Mouse (Mus musculus): Measurements from ENCODE around the gene Mmp7. TPM values are rescaled to one million over a fixed set of nuclear protein-coding genes. Genes with fewer than 3 reads are reported as not detected.

Gene Mmp7
- polyA plus RNA-seq (2015; fragmentation: Nextera tagmentation; extraction: Ambion mirVana), result not detected in 2 replicates

- no peak within 1 kb of the TSS for H3K27ac ChIP-seq
- 44% methylated on average over 1 of the region's 1 CpGs for WGBS
- no peaks in the 10 kb centered on the region for H3K9me3 ChIP-seq
- H3K4me1 ChIP-seq, result no peaks in the 10 kb centered on the region; the same call in 1 of the 2 replicates
- H3K4me2 ChIP-seq (replicated peaks), result no peak within 1 kb of the TSS
- no peaks in the 10 kb centered on the region for H3K36me3 ChIP-seq
- H3K4me3 ChIP-seq, result no peak within 1 kb of the TSS
- H3K27me3 ChIP-seq, result no peaks in the 10 kb centered on the region
- no peak for ATAC-seq (ENCODE audit: low FRiP score, low read depth)
- H3K9ac ChIP-seq, result no peak within 1 kb of the TSS
Measured at GRCm38 (mm10) chr9:7691790-7692189, at the start of gene Mmp7. TSS of gene Mmp7 (plus strand) at chr9:7692090.

- H3K27me3 ChIP-seq, result no peaks in the 10 kb centered on the region
- H3K4me2 ChIP-seq (replicated peaks), result no peak overlapping the region
- H3K36me3 ChIP-seq, result no peaks in the 10 kb centered on the region
- H3K9me3 ChIP-seq, result no peaks in the 10 kb centered on the region
- WGBS, result 85% methylated on average over 3 of the region's 3 CpGs
- no peak overlapping the region for H3K9ac ChIP-seq
- ATAC-seq (ENCODE audit: low FRiP score, low read depth), result no peak
- H3K4me3 ChIP-seq, result no peak overlapping the region
- H3K4me1 ChIP-seq, result no peaks in the 10 kb centered on the region
- H3K27ac ChIP-seq, result no peak overlapping the region
Measured at GRCm38 (mm10) chr9:7647901-7648300, 44.0 kb upstream of the Mmp7 start.

- no peaks in the 10 kb centered on the region for H3K27me3 ChIP-seq
- no peak overlapping the region for H3K4me2 ChIP-seq (replicated peaks)
- H3K4me3 ChIP-seq, result no peak overlapping the region
- no peak for ATAC-seq (ENCODE audit: low FRiP score, low read depth)
- 77% methylated on average over 5 of the region's 5 CpGs for WGBS
- H3K27ac ChIP-seq, result no peak overlapping the region
- no peaks in the 10 kb centered on the region for H3K36me3 ChIP-seq
- H3K4me1 ChIP-seq, result no peaks in the 10 kb centered on the region
- H3K9me3 ChIP-seq, result no peaks in the 10 kb centered on the region
- H3K9ac ChIP-seq, result no peak overlapping the region
Measured at GRCm38 (mm10) chr9:7650397-7651180, 41.3 kb upstream of the Mmp7 start.

- Histone ChIP-seq H3K9ac (no peak overlapping the region), H3K4me3 (no peak overlapping the region), H3K27me3 (no peaks in the 10 kb centered on the region), H3K4me2 (replicated peaks) (no peak overlapping the region), H3K36me3 (no peaks in the 10 kb centered on the region), H3K9me3 (no peaks in the 10 kb centered on the region), H3K27ac (no peak overlapping the region), H3K4me1 (no peaks in the 10 kb centered on the region)
- 83% methylated on average over 5 of the region's 5 CpGs for WGBS
- no peak for ATAC-seq (ENCODE audit: low FRiP score, low read depth)
Measured at GRCm38 (mm10) chr9:7652351-7653085, 39.4 kb upstream of the Mmp7 start.

DNA sequence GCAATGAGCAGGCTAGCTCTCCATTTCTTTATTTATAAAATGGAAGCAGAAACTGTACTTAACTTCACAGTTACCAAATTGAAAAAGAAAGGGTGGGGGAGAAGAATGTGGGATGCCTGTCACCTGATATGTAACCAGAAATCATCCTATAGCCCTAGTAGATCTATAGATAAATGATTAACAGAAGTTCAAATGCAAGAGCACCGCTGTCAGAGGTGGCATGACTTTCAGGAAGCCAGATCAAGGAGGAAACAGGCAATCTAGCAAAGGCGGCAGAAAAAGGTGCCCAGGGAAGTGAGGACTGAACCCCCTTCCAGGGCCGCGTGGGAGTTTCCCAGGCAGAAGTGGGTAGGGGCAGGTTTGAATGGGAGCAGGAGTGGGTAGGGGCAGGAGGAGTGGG is 33.9 kb upstream of the Mmp7 start:
- Histone ChIP-seq H3K27me3 (no peaks in the 10 kb centered on the region), H3K4me3 (no peak overlapping the region), H3K4me1 (no peaks in the 10 kb centered on the region), H3K9ac (no peak overlapping the region), H3K9me3 (no peaks in the 10 kb centered on the region), H3K27ac (no peak overlapping the region), H3K36me3 (no peaks in the 10 kb centered on the region), H3K4me2 (replicated peaks) (no peak overlapping the region)
- WGBS, result 80% methylated on average over 4 of the region's 4 CpGs
- no peak for ATAC-seq (ENCODE audit: low FRiP score, low read depth)

DNA sequence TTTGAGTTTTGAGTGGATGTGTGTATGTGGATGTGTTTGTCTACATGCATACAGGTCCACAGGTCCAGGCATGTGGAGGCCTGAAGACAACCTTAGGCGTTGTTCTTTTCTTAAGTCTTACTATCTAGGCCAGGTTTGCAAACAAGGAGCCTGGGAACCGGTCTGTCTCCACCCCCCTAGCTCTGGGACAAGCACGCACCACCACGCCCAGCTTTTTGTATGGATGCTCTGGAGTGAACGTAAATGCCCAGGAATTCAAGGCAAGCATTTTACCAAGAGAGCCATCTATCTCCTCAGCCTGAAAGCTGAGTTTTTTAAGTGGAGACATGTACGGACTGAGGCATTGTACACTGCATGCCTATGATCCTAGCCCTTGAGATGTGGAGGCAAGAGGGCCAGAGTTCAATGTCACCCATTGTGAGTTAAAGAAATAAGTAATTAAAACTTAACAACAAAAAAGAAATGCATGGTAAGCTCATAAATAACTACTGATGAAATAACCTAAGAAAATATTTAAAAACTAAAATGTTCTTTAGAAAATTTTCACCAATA is 32.3 kb upstream of the Mmp7 start:
- no peak for ATAC-seq (ENCODE audit: low FRiP score, low read depth)

DNA sequence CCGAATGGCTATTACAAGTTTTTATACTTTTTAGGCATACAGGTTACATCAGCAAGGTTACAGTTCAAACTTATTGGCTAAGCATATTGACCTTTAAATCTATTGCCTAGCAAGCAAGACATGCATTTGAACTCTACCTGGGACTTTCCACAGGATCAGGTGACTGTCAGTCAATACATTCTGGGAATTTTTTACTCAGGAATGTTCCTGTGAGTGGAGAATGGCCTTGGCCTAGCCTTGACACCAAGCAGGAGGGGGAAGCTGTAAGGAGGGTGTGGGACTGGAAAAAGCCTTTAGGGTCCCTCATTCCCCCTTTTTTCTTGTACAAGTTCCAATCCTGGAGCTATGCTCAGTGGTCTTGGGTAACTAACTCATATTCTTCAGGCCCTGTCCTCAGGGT is 30.5 kb upstream of the Mmp7 start:
- H3K27me3 ChIP-seq, result no peaks in the 10 kb centered on the region
- H3K4me1 ChIP-seq, result no peaks in the 10 kb centered on the region
- no peaks in the 10 kb centered on the region for H3K36me3 ChIP-seq
- no peak overlapping the region for H3K27ac ChIP-seq
- WGBS, result 93% methylated on average over 1 of the region's 1 CpGs
- H3K4me3 ChIP-seq, result no peak overlapping the region
- no peak for ATAC-seq (ENCODE audit: low FRiP score, low read depth)
- no peaks in the 10 kb centered on the region for H3K9me3 ChIP-seq
- H3K4me2 ChIP-seq (replicated peaks), result no peak overlapping the region
- H3K9ac ChIP-seq, result no peak overlapping the region

More for the DNA sequence above, 32.3 kb upstream of the Mmp7 start:
- H3K9ac ChIP-seq, result no peak overlapping the region
- no peaks in the 10 kb centered on the region for H3K27me3 ChIP-seq
- H3K4me1 ChIP-seq, result no peaks in the 10 kb centered on the region
- 84% methylated on average over 6 of the region's 6 CpGs for WGBS
- H3K9me3 ChIP-seq, result no peaks in the 10 kb centered on the region
- no peak overlapping the region for H3K4me2 ChIP-seq (replicated peaks)
- H3K4me3 ChIP-seq, result no peak overlapping the region
- H3K36me3 ChIP-seq, result no peaks in the 10 kb centered on the region
- H3K27ac ChIP-seq, result no peak overlapping the region

GRCm38 (mm10) chr9:7669674-7670073 is 22.2 kb upstream of the Mmp7 start:
- Histone ChIP-seq H3K4me2 (replicated peaks) (no peak overlapping the region), H3K4me1 (no peaks in the 10 kb centered on the region), H3K27me3 (no peaks in the 10 kb centered on the region), H3K9ac (no peak overlapping the region), H3K9me3 (no peaks in the 10 kb centered on the region), H3K4me3 (no peak overlapping the region), H3K36me3 (no peaks in the 10 kb centered on the region), H3K27ac (no peak overlapping the region)
- WGBS, result 93% methylated on average over 1 of the region's 1 CpGs
- no peak for ATAC-seq (ENCODE audit: low FRiP score, low read depth)

- no peaks in the 10 kb centered on the region for H3K4me1 ChIP-seq
- H3K9ac ChIP-seq, result no peak overlapping the region
- H3K4me2 ChIP-seq (replicated peaks), result no peak overlapping the region
- H3K9me3 ChIP-seq, result no peaks in the 10 kb centered on the region
- H3K27me3 ChIP-seq, result no peaks in the 10 kb centered on the region
- H3K4me3 ChIP-seq, result no peak overlapping the region
- no peak overlapping the region for H3K27ac ChIP-seq
- ATAC-seq (ENCODE audit: low FRiP score, low read depth), result no peak
- 80% methylated on average over 9 of the region's 9 CpGs for WGBS
- no peaks in the 10 kb centered on the region for H3K36me3 ChIP-seq
Measured at GRCm38 (mm10) chr9:7672985-7673384, 18.9 kb upstream of the Mmp7 start.

GRCm38 (mm10) chr9:7678154-7678837 is 13.6 kb upstream of the Mmp7 start:
- Histone ChIP-seq H3K4me3 (no peak overlapping the region), H3K9me3 (no peaks in the 10 kb centered on the region), H3K4me1 (no peaks in the 10 kb centered on the region), H3K27me3 (no peaks in the 10 kb centered on the region), H3K4me2 (replicated peaks) (no peak overlapping the region), H3K36me3 (no peaks in the 10 kb centered on the region), H3K27ac (no peak overlapping the region), H3K9ac (no peak overlapping the region)
- 74% methylated on average over 2 of the region's 2 CpGs for WGBS
- no peak for ATAC-seq (ENCODE audit: low FRiP score, low read depth)

DNA sequence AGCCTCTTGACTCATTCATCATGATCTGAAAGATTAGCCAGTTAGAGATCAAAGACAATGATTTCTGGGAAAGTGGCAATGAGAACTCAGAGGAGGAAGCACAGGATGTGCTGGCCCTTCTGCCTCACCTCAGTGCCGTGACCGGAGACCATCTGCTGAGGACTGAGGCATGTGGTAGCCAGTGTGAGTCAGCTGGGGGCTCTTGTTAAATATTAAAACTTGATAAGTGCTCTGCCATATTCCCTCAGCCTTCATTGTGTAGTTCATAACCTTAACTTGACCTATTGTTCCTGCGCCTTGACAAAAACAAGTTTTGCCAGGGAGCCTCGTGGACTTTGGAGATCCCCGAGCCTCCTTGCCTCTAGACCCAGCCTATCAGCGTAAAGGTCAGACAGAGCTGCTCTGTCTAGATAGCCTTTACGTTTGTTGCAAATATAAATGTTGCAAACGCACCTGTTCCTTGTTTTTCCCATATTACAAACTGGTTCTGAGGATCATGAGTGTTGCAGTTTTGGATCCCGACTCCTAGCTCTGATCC is 9.7 kb upstream of the Mmp7 start:
- no peak overlapping the region for H3K9ac ChIP-seq
- no peak overlapping the region for H3K27ac ChIP-seq
- no peaks in the 10 kb centered on the region for H3K9me3 ChIP-seq
- no peaks in the 10 kb centered on the region for H3K27me3 ChIP-seq
- WGBS, result 83% methylated on average over 9 of the region's 9 CpGs
- H3K36me3 ChIP-seq, result no peaks in the 10 kb centered on the region
- no peak for ATAC-seq (ENCODE audit: low FRiP score, low read depth)
- no peaks in the 10 kb centered on the region for H3K4me1 ChIP-seq
- no peak overlapping the region for H3K4me2 ChIP-seq (replicated peaks)
- H3K4me3 ChIP-seq, result no peak overlapping the region

DNA sequence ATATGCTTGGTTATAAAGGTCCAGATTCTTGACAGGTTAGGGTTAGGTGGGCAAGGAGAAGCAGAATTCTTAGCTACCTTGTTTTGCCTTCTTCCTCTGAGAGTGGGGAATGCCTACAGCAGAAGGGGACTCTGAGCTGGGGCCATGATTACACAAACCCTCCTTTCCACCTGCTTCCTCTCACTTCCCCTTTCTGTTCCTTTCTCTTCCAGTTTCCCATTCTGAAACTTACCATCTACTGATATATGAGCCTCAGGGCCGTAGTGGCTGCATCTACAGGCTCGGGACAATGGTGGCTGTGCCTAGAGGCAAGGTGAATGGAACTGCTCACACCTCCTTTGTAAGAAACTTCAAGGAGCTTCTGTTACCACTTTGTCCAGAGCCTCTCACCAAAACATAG is 5.9 kb upstream of the Mmp7 start:
- 87% methylated on average over 2 of the region's 2 CpGs for WGBS
- Histone ChIP-seq H3K27me3 (no peaks in the 10 kb centered on the region), H3K9me3 (no peaks in the 10 kb centered on the region), H3K36me3 (no peaks in the 10 kb centered on the region), H3K9ac (no peak overlapping the region), H3K4me3 (no peak overlapping the region), H3K27ac (no peak overlapping the region), H3K4me2 (replicated peaks) (no peak overlapping the region), H3K4me1 (no peaks in the 10 kb centered on the region)
- no peak for ATAC-seq (ENCODE audit: low FRiP score, low read depth)

Measured in limb, embryonic 13.5 days (tissue).